Mouse (Mus musculus) midbrain, embryonic 16.5 days (tissue): ENCODE results near the gene Pemt. TPM values are rescaled to one million over a fixed set of nuclear protein-coding genes. Genes with fewer than 3 reads are reported as not detected.

ENCODE experiments used
- ATAC-seq: fragments of 200-750 bp; cut with Nextera tagmentation; 2 replicates; pipeline ENCODE4 v1.8.0; 2017; ENCODE audit warnings: moderate TSS enrichment
- H3K27ac ChIP-seq: fragments of 300-500 bp; sonication (generic); 2 replicates; pipeline ENCODE4 v1.5.1; 2014; ENCODE audit warnings: mild to moderate bottlenecking, low read length, mixed read lengths
- H3K27me3 ChIP-seq: fragments of 300-500 bp; sonication (generic); 2 replicates; pipeline ENCODE4 v1.6.1; 2014; ENCODE audit warnings: low read depth, low read length, mixed read lengths; ENCODE audit not compliant: control insufficient read depth, insufficient read depth
- H3K36me3 ChIP-seq: fragments of 300-500 bp; sonication (generic); 2 replicates; pipeline ENCODE4 v1.6.1; 2014; ENCODE audit warnings: mild to moderate bottlenecking, low read length, moderate library complexity, mixed read lengths; ENCODE audit not compliant: control insufficient read depth, insufficient read depth
- H3K4me1 ChIP-seq: fragments of 300-500 bp; sonication (generic); 2 replicates; pipeline ENCODE4 v1.6.1; 2014; ENCODE audit warnings: mild to moderate bottlenecking, low read length, mixed read lengths; ENCODE audit not compliant: control insufficient read depth, insufficient read depth
- H3K4me2 ChIP-seq: fragments of 300-500 bp; sonication (generic); 2 replicates; pipeline ENCODE4 v1.6.1; 2014; ENCODE audit warnings: mild to moderate bottlenecking, low read length, mixed read lengths
- H3K4me3 ChIP-seq: fragments of 300-500 bp; sonication (generic); 2 replicates; pipeline ENCODE4 v1.5.1; 2014; ENCODE audit warnings: low read depth, mild to moderate bottlenecking, low read length, moderate library complexity, mixed read lengths
- H3K9ac ChIP-seq: fragments of 300-500 bp; sonication (generic); 2 replicates; pipeline ENCODE4 v1.6.1; 2014; ENCODE audit warnings: low read depth, low read length, mixed read lengths
- H3K9me3 ChIP-seq: fragments of 300-500 bp; sonication (generic); replicated peaks from 2 replicates; pipeline ENCODE4 v1.6.1; 2014; ENCODE audit warnings: mild to moderate bottlenecking, low read length, mixed read lengths; ENCODE audit not compliant: control insufficient read depth, poor library complexity, severe bottlenecking
- WGBS: fragments of 180-500 bp; shearing (Covaris S2); extraction: QIAGEN DNeasy Blood & Tissue Kit; methylation state at CpG from one replicate; pipeline ENCODE4 v1.1.7; 2014; 5-methylcytosine and 5-hydroxymethylcytosine counted together
- polyA plus RNA-seq: library from polyadenylated mRNA; unstranded; fragments of >200 nt; fragmentation: Nextera tagmentation; extraction: Ambion mirVana; gene quantifications from 2 replicates; pipeline ENCODE4 v1.2.1, GENCODE M21; 2015

The Pemt gene
- polyA plus RNA-seq, 1 experiment from 2014 or later, result 9.4 TPM

GRCm38 (mm10) chr11:59966102-59966483 lies 80.2 kb downstream of the Pemt start:
- Histone ChIP-seq H3K4me3 (no peak overlapping the region), H3K9me3 (no peaks in the 10 kb centered on the region), H3K27ac (no peak overlapping the region), H3K27me3 (peaks cover 19% of the 10 kb centered on the region), H3K4me2 (no peak overlapping the region), H3K4me1 (peaks cover 23% of the 10 kb centered on the region), H3K9ac (no peak overlapping the region), H3K36me3 (no peaks in the 10 kb centered on the region)
- ATAC-seq, result no peak
- WGBS, result 68% methylated on average over 4 of the region's 4 CpGs

- no peaks in the 10 kb centered on the region for H3K36me3 ChIP-seq
- 35% methylated on average over 25 of the region's 25 CpGs for WGBS
Measured at GRCm38 (mm10) chr11:59965227-59966101, 80.8 kb downstream of the Pemt start.

GRCm38 (mm10) chr11:59964818-59965217 lies 81.5 kb downstream of the Pemt start, which contains the start of gene Rasd1:
Rasd1 (minus strand) TSS chr11:59964944.
- Histone ChIP-seq H3K9ac (peak within 1 kb of the TSS; percentile 60), H3K4me1 (peaks cover 23% of the 10 kb centered on the region), H3K4me3 (peak within 1 kb of the TSS; percentile 44), H3K36me3 (no peaks in the 10 kb centered on the region), H3K27ac (no peak within 1 kb of the TSS), H3K27me3 (peaks cover 19% of the 10 kb centered on the region), H3K9me3 (no peaks in the 10 kb centered on the region), H3K4me2 (peak within 1 kb of the TSS; percentile 94)
- peak; percentile 33; the same call in 1 of the 2 replicates for ATAC-seq
- WGBS, result 1% methylated on average over 28 of the region's 28 CpGs

More at GRCm38 (mm10) chr11:59965227-59966101, 80.8 kb downstream of the Pemt start:
- peaks cover 19% of the 10 kb centered on the region for H3K27me3 ChIP-seq
- H3K4me1 ChIP-seq, result peaks cover 23% of the 10 kb centered on the region
- H3K9me3 ChIP-seq, result no peaks in the 10 kb centered on the region
- peak overlapping the region; percentile 60 for H3K9ac ChIP-seq
- ATAC-seq, result peak; percentile 59; the same call in 1 of the 2 replicates
- peak overlapping the region; percentile 44 for H3K4me3 ChIP-seq
- H3K4me2 ChIP-seq, result peak overlapping the region; percentile 94
- H3K27ac ChIP-seq, result no peak overlapping the region

DNA sequence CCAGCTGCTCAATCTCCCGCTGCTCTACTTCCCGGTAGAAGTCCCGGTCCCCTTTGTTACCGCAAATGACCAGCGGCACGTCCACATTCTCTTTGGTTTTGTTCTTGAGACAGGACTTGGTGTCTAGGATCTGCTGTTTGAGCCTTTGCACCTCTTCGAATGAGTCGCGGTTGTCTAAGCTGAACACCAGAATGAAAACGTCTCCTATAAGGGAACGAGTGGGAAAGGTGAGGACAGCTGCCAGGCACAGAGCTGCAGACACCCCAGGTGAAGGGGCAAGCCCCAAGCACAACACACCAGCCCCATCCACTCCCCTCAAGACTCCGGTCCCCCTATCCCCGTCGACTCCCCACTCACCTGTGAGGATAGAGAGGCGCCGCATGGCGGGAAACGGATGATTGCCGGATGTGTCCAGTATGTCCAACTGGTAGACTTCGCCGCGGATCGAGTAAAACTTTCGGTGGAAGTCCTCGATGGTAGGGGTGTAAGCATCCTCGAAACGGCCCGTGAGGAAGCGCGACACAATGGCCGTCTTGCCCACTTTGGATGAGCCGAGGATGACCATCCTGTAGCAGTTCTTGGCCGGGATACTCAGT lies 82.0 kb downstream of the Pemt start:
- Histone ChIP-seq H3K4me2 (peak overlapping the region; percentile 94), H3K9ac (peak overlapping the region; percentile 60), H3K9me3 (no peaks in the 10 kb centered on the region), H3K4me3 (peak overlapping the region; percentile 44), H3K27ac (no peak overlapping the region), H3K4me1 (peaks cover 23% of the 10 kb centered on the region), H3K27me3 (peaks cover 19% of the 10 kb centered on the region), H3K36me3 (no peaks in the 10 kb centered on the region)
- WGBS, result 2% methylated on average over 33 of the region's 33 CpGs
- ATAC-seq, result peak; percentile 14; the same call in 1 of the 2 replicates

- 4% methylated on average over 34 of the region's 34 CpGs for WGBS
- no peaks in the 10 kb centered on the region for H3K9me3 ChIP-seq
- peak overlapping the region; percentile 94 for H3K4me2 ChIP-seq
- H3K9ac ChIP-seq, result peak overlapping the region; percentile 60
- H3K27me3 ChIP-seq, result peaks cover 19% of the 10 kb centered on the region
- no peaks in the 10 kb centered on the region for H3K36me3 ChIP-seq
- H3K4me1 ChIP-seq, result peaks cover 23% of the 10 kb centered on the region
- no peak overlapping the region for H3K27ac ChIP-seq
- H3K4me3 ChIP-seq, result peak overlapping the region; percentile 44
- ATAC-seq, result no peak
Measured at GRCm38 (mm10) chr11:59963364-59964162, 82.7 kb downstream of the Pemt start.

- 84% methylated on average over 3 of the region's 3 CpGs for WGBS
- Histone ChIP-seq H3K36me3 (no peaks in the 10 kb centered on the region), H3K9ac (no peak overlapping the region), H3K9me3 (no peaks in the 10 kb centered on the region), H3K27me3 (peaks cover 19% of the 10 kb centered on the region), H3K27ac (no peak overlapping the region), H3K4me1 (peaks cover 23% of the 10 kb centered on the region), H3K4me2 (no peak overlapping the region), H3K4me3 (no peak overlapping the region)
- ATAC-seq, result no peak
Measured at GRCm38 (mm10) chr11:59962590-59962989, 83.7 kb downstream of the Pemt start.

DNA sequence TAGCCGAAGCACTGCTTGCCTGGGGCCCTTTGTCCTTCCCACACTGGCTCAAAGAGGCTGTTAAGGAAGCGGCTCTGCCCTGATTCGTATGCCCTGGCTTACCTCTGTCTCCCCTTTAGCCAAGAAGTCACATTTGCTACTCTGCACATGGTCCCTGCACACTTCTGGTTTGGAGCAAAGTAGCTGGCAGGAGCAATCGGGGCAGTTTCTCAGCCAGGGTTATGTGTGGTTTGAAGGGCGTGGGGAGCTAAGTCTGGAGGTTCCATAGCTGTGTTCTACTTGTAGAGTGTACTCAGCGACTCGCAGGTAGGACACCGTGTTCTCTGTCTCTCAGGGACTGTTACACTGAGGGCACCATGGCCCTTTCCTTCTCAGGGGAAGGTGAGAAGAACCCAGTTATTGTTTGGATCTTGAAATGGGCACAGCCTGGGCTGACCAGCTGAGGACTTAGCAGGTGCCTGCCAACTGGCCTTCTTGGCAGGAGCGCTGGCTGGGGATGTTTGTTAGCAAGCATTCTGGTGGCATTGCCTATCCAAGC lies 84.9 kb downstream of the Pemt start:
- H3K9ac ChIP-seq, result no peak overlapping the region
- WGBS, result 88% methylated on average over 9 of the region's 9 CpGs
- ATAC-seq, result no peak
- H3K36me3 ChIP-seq, result no peaks in the 10 kb centered on the region
- H3K27me3 ChIP-seq, result peaks cover 19% of the 10 kb centered on the region
- H3K4me1 ChIP-seq, result peaks cover 23% of the 10 kb centered on the region
- no peaks in the 10 kb centered on the region for H3K9me3 ChIP-seq
- H3K4me2 ChIP-seq, result no peak overlapping the region
- no peak overlapping the region for H3K27ac ChIP-seq
- H3K4me3 ChIP-seq, result no peak overlapping the region

DNA sequence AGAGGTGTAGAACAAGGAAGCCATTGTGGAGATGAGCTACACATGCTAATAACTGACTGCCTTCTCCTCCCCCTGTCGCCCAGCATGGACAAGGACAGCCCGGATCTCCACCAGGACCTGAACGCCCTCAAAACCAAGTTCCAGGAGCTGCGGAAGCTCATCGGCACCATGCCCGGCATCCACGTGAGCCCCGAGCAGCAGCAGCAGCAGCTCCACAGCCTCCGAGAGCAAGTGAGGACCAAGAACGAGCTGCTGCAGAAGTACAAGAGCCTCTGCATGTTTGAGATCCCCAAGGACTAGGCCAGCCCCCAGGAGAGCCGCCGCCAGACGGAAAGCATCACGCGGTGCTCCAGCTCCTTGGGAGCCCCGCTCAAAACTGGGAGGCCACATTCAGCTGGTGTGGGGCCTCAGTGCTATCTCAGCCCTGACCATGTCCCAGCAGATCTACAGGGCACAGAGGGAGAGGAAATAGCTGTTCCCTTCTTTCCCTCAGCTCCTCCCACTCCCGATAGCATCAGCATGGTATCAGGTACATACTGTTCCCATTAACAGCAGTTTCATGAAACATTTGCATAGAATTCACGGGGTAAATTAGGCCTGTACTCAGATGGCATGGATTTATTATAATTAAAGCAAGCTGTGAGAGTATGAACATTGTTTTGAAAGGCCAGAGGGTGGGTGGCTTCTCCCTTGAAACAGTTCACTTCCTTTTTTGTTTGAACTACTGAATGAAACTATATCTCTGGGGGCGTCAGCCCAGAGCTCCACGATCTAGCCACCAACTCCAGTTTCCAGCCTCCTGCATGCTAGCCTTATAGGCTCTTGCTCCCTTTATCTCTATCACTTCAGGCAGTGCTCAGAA lies 85.6 kb downstream of the Pemt start:
- H3K27me3 ChIP-seq, result peaks cover 19% of the 10 kb centered on the region
- ATAC-seq, result no peak
- no peak overlapping the region for H3K4me2 ChIP-seq
- no peak overlapping the region for H3K9ac ChIP-seq
- H3K4me1 ChIP-seq, result peaks cover 23% of the 10 kb centered on the region
- no peak overlapping the region for H3K27ac ChIP-seq
- H3K36me3 ChIP-seq, result no peaks in the 10 kb centered on the region
- no peak overlapping the region for H3K4me3 ChIP-seq
- WGBS, result 92% methylated on average over 20 of the region's 20 CpGs
- no peaks in the 10 kb centered on the region for H3K9me3 ChIP-seq
